Mouse (Mus musculus) forebrain, embryonic 10.5 days (tissue): Measurements from ENCODE around the gene Junb. TPM values are rescaled to one million over a fixed set of nuclear protein-coding genes. Genes with fewer than 3 reads are reported as not detected.

Source experiments
- DNase-seq: peaks from one replicate; pipeline ENCODE4 v3.0.0-alpha.2; 2017; ENCODE audit warnings: low spot score; ENCODE audit errors: extremely low spot score
- H3K27ac ChIP-seq: fragments of 300-500 bp; sonication (generic); 2 replicates; pipeline ENCODE4 v1.5.1; 2016; ENCODE audit warnings: mild to moderate bottlenecking
- H3K27me3 ChIP-seq: fragments of 300-500 bp; sonication (generic); 2 replicates; pipeline ENCODE4 v1.6.1; 2016; ENCODE audit warnings: mild to moderate bottlenecking; ENCODE audit not compliant: poor library complexity, severe bottlenecking
- H3K36me3 ChIP-seq: fragments of 300-500 bp; sonication (generic); replicated peaks from 2 replicates; pipeline ENCODE4 v1.6.1; 2016; ENCODE audit warnings: mild to moderate bottlenecking, moderate library complexity
- H3K4me1 ChIP-seq: fragments of 300-500 bp; sonication (generic); 2 replicates; pipeline ENCODE4 v1.6.1; 2016
- H3K4me3 ChIP-seq: fragments of 300-500 bp; sonication (generic); 2 replicates; pipeline ENCODE4 v1.5.1; 2016; ENCODE audit warnings: mild to moderate bottlenecking, moderate library complexity
- H3K9me3 ChIP-seq: fragments of 300-500 bp; sonication (generic); 2 replicates; pipeline ENCODE4 v1.6.1; 2016; ENCODE audit warnings: mild to moderate bottlenecking, moderate library complexity
- WGBS: fragments of 180-500 bp; shearing (Covaris S2); methylation state at CpG from one replicate; pipeline ENCODE4 v1.1.7; 2016; 5-methylcytosine and 5-hydroxymethylcytosine counted together
- polyA plus RNA-seq: library from polyadenylated mRNA; unstranded; fragments of >200 nt; fragmentation: Nextera tagmentation; extraction: Ambion mirVana; gene quantifications from 2 replicates; pipeline ENCODE4 v1.2.1, GENCODE M21; 2016

The Junb gene
- polyA plus RNA-seq, 1 experiment from 2014 or later, result 3.8 TPM

DNA sequence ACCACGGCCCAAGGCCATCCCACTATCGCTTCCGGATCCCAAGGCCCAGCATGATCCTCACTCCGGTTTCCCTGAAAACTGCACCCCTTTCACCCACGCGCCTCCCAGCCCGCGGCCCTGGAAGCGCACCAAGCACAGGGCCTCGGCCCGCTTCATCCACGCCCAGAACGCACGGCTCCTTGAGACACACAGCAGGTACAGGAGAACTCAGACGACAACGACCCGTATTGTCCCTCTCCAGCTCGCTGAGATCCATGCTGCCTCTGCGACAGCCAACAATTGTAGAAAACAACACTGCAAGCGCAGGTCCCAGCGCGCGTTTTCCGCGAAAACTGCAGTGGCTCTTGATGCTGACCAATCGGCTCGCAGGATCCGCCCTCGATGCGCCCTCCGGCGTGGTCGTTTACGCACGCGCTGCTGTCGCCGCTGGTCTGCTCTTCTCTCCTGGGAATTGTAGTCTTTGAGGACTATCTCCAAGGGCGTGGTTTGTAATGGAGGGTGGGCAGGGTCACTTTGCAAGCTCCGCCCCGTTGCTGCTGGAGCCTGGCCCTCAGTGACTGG lies 12.7 kb downstream of the Junb start:
- peaks cover 48% of the 10 kb centered on the region for H3K4me1 ChIP-seq
- H3K4me3 ChIP-seq, result peak overlapping the region; percentile 82
- H3K27ac ChIP-seq, result peak overlapping the region; percentile 86
- under 1% methylated on average over 41 of the region's 41 CpGs for WGBS
- no peaks in the 10 kb centered on the region for H3K9me3 ChIP-seq
- no peaks in the 10 kb centered on the region for H3K27me3 ChIP-seq
- DNase-seq, result peak; percentile 97
- peaks cover 40% of the 10 kb centered on the region for H3K36me3 ChIP-seq

- H3K36me3 ChIP-seq, result peaks cover 51% of the 10 kb centered on the region
- 87% methylated on average over 4 of the region's 4 CpGs for WGBS
- H3K4me3 ChIP-seq, result no peak overlapping the region
- peaks cover 40% of the 10 kb centered on the region for H3K4me1 ChIP-seq
- H3K27ac ChIP-seq, result no peak overlapping the region
- no peaks in the 10 kb centered on the region for H3K27me3 ChIP-seq
- no peaks in the 10 kb centered on the region for H3K9me3 ChIP-seq
- no peak for DNase-seq
Measured at GRCm38 (mm10) chr8:84963952-84964351, 14.6 kb downstream of the Junb start.

- H3K9me3 ChIP-seq, result no peaks in the 10 kb centered on the region
- H3K27ac ChIP-seq, result no peak overlapping the region
- no peaks in the 10 kb centered on the region for H3K27me3 ChIP-seq
- 91% methylated on average over 7 of the region's 7 CpGs for WGBS
- H3K36me3 ChIP-seq, result peaks cover 87% of the 10 kb centered on the region
- no peak for DNase-seq
- peaks cover 2% of the 10 kb centered on the region for H3K4me1 ChIP-seq
- H3K4me3 ChIP-seq, result no peak overlapping the region
Measured at GRCm38 (mm10) chr8:84959811-84960210, 18.7 kb downstream of the Junb start.

- Histone ChIP-seq H3K4me3 (no peak overlapping the region), H3K36me3 (peaks cover 63% of the 10 kb centered on the region), H3K9me3 (no peaks in the 10 kb centered on the region), H3K4me1 (peaks cover 10% of the 10 kb centered on the region), H3K27ac (no peak overlapping the region), H3K27me3 (peaks cover 18% of the 10 kb centered on the region)
- WGBS, result 54% methylated on average over 2 of the region's 2 CpGs
- DNase-seq, result peak; percentile 77
Measured at GRCm38 (mm10) chr8:84956768-84957167, 21.8 kb downstream of the Junb start.

DNA sequence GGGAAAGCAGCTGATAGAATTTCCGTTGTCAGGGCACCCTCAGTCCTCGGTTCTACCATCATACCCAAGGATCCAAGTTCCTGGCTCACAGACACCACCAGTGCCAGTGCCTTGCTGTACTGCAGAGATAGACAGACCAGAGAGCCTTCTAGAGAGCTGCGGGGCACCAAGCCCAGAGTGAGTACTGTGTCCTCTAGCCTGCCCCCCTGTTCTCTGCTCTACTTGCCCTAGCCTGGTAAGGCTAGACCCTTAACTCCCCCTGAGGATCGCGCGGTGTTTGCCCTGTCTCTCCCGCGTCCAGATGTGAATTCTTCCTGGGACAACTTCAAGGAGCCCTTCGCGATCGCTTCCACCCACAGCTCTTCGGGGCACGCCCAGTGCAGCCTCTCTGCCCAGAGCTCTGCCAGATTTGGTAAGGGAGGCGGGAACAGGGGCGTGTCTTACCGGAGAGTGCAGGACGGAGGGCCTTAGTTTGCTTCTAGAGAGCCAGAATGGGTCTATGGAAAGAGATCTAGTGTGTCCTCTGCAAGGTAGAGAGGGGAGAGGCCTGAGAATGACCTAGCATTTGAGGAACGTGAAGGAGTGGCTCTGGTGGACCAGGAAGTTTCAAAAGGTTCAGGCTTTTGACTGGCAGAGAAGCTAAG lies 25.8 kb downstream of the Junb start:
- H3K4me3 ChIP-seq, result peak overlapping the region; percentile 14; the same call in 1 of the 2 replicates

GRCm38 (mm10) chr8:84949753-84950152 lies 28.8 kb downstream of the Junb start:
- Histone ChIP-seq H3K36me3 (no peaks in the 10 kb centered on the region), H3K4me3 (no peak overlapping the region), H3K9me3 (no peaks in the 10 kb centered on the region), H3K27me3 (peaks cover 84% of the 10 kb centered on the region), H3K27ac (no peak overlapping the region), H3K4me1 (peaks cover 39% of the 10 kb centered on the region)
- no peak for DNase-seq
- WGBS, result 19% methylated on average over 12 of the region's 12 CpGs

More for the DNA sequence above, 25.8 kb downstream of the Junb start:
- H3K9me3 ChIP-seq, result no peaks in the 10 kb centered on the region
- DNase-seq, result no peak
- 10% methylated on average over 18 of the region's 18 CpGs for WGBS
- no peak overlapping the region for H3K27ac ChIP-seq
- H3K27me3 ChIP-seq, result peaks cover 54% of the 10 kb centered on the region
- H3K36me3 ChIP-seq, result peaks cover 24% of the 10 kb centered on the region
- H3K4me1 ChIP-seq, result peaks cover 16% of the 10 kb centered on the region

DNA sequence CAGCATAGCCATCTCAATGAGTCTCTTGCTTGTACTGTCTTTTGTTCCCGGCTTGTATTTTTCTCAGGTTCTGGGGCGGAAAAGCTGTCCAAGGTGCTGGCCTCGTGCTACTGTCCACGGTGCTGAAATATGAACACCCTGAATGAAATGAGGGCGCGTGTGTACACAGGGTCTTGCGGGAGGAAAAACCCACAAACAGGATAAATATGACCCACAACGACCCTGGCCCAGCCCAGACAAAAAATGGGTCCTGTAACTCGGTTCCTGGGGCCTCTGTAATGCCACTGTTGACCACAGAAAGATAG lies 31.3 kb downstream of the Junb start:
- H3K27ac ChIP-seq, result no peak overlapping the region
- DNase-seq, result no peak
- no peaks in the 10 kb centered on the region for H3K9me3 ChIP-seq
- H3K4me3 ChIP-seq, result no peak overlapping the region
- H3K27me3 ChIP-seq, result peaks cover 88% of the 10 kb centered on the region
- H3K4me1 ChIP-seq, result peaks cover 39% of the 10 kb centered on the region
- WGBS, result 14% methylated on average over 9 of the region's 9 CpGs
- no peaks in the 10 kb centered on the region for H3K36me3 ChIP-seq

DNA sequence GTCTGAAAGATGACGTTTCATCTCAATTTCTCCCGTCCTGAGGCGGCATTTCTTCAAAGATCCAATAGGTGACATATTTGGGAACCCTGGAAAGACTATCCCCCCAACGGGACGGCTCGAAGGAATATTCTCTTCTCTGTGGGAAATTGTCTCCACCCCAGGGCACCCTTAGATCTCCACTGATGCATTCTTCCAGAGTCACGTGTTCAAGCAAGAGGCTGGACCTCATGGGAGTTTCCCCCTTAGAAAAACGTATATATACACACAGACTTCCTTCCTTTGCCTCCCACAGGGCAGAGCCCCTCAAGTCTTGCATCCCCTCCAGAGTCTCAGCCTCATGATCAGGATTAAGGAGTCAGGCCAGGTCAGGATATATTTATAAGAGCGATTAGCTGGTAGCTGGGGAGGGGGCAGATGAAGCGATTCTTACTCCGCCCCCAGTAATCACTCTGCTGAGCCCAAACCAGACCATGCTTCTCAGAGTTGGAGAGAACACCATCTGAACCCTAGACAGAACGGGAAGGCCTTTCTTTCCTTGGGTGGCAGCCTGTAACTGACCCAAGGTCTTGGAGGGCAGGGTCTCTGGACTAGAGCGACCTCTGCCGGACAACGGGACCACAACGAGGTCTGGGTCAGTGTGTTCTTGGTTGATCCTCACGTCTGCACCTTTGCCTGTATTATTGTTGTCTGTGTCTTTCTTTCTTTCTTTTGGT lies 31.8 kb downstream of the Junb start, which contains the start of gene Rtbdn:
Gene Rtbdn, plus strand, starts transcription at position 464 of the 713 bp plus-strand sequence.
- Histone ChIP-seq H3K4me3 (peak within 1 kb of the TSS; percentile 75), H3K27me3 (peaks cover 83% of the 10 kb centered on the region), H3K9me3 (no peaks in the 10 kb centered on the region), H3K27ac (peak within 1 kb of the TSS; percentile 48; the same call in 1 of the 2 replicates), H3K4me1 (peaks cover 39% of the 10 kb centered on the region), H3K36me3 (no peaks in the 10 kb centered on the region)
- peak; percentile 45 for DNase-seq
- WGBS, result 10% methylated on average over 17 of the region's 17 CpGs

DNA sequence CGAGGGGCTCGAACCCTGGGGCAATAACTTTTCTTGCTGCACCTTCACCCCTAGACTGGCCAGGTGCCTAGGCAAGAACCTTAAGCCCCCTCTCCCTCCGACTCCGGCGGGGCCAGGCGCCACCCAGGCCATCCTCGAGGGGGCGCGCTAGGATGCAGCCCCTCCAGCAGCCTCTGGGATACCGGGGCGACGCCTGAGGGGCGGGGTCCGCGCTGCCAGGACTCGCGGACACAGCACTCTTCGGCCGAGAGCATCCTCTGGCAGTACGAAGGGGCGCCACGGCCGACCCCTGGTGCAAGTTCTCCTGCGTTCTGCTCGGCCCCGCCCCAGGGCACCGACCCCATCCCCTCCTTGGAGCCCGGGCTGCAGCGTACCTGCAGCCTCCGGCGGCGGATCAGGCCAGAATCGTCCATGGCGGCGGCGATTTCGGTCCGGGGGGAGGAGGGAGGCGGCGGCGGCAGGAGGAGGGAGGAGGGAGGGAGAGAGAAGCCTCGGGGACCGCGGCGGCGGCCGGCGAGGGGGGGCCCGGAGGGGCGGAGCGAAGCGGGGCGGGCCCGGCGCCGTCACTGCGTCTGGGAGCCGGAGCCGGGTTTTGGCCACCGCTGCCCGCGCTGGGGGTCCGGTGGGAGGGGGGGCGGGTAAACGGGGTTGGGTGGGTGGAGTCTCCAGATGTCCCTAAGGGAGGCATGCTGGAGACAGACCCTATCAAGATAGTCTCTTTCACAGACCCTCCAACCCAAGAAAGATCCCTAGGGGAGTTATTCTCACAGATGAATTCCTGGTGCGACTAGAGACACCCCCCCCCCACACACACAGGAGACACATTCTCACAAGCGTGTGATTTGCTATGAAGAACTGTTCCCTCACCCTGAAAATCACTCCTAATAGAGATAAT lies 32.6 kb downstream of the Junb start:
- no peaks in the 10 kb centered on the region for H3K36me3 ChIP-seq
- H3K4me3 ChIP-seq, result peak overlapping the region; percentile 75
- WGBS, result under 1% methylated on average over 60 of the region's 67 CpGs
- H3K27ac ChIP-seq, result peak overlapping the region; percentile 48; the same call in 1 of the 2 replicates
- no peaks in the 10 kb centered on the region for H3K9me3 ChIP-seq
- H3K4me1 ChIP-seq, result peaks cover 39% of the 10 kb centered on the region
- H3K27me3 ChIP-seq, result peaks cover 81% of the 10 kb centered on the region
- DNase-seq, result peak; percentile 63

- H3K36me3 ChIP-seq, result no peaks in the 10 kb centered on the region
- H3K27ac ChIP-seq, result no peak overlapping the region
- 4% methylated on average over 11 of the region's 11 CpGs for WGBS
- H3K4me1 ChIP-seq, result peaks cover 38% of the 10 kb centered on the region
- peak overlapping the region; percentile 75 for H3K4me3 ChIP-seq
- peaks cover 80% of the 10 kb centered on the region for H3K27me3 ChIP-seq
- H3K9me3 ChIP-seq, result no peaks in the 10 kb centered on the region
- peak; percentile 27 for DNase-seq
Measured at GRCm38 (mm10) chr8:84945235-84945632, 33.3 kb downstream of the Junb start.

- Histone ChIP-seq H3K4me1 (peaks cover 33% of the 10 kb centered on the region), H3K27ac (no peak overlapping the region), H3K4me3 (peak overlapping the region; percentile 75), H3K9me3 (no peaks in the 10 kb centered on the region), H3K27me3 (peaks cover 73% of the 10 kb centered on the region), H3K36me3 (no peaks in the 10 kb centered on the region)
- peak; percentile 78 for DNase-seq
- WGBS, result 2% methylated on average over 26 of the region's 26 CpGs
Measured at GRCm38 (mm10) chr8:84944478-84945160, 33.9 kb downstream of the Junb start.

- WGBS, result 20% methylated on average over 4 of the region's 4 CpGs
- Histone ChIP-seq H3K4me1 (peaks cover 33% of the 10 kb centered on the region), H3K4me3 (no peak overlapping the region), H3K36me3 (no peaks in the 10 kb centered on the region), H3K9me3 (no peaks in the 10 kb centered on the region), H3K27ac (no peak overlapping the region), H3K27me3 (peaks cover 69% of the 10 kb centered on the region)
- DNase-seq, result no peak
Measured at GRCm38 (mm10) chr8:84943699-84944098, 34.8 kb downstream of the Junb start.
